Mouse (Mus musculus) B cell, adult 2 months (primary cell): Measurements from ENCODE around the gene Pole.

Source experiments
- DNase-seq, 2 experiments: peaks; one replicate each; pipeline ENCODE4 v3.0.0; 2022

Gene Pole

DNA sequence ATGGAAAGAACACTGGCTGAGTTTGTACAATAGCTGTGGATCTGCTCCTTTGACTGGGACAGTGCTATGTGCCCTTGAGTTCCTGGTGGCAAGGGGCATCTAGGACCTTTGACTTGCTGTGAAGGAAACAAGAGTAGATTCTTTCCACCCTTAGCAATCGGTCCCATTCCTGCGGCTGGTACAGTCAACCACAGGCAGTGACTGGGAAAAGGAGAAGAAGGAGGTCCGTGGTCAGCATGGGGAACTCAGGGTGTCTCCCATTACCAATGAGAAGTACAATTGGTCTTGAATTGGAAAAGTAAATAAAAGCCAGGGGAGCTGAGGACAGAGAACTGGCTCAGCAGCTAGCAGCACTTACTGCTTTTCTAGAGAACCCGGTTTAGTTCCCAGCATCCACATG, 59.4 kb downstream of the Pole start:
- no peak for DNase-seq

DNA sequence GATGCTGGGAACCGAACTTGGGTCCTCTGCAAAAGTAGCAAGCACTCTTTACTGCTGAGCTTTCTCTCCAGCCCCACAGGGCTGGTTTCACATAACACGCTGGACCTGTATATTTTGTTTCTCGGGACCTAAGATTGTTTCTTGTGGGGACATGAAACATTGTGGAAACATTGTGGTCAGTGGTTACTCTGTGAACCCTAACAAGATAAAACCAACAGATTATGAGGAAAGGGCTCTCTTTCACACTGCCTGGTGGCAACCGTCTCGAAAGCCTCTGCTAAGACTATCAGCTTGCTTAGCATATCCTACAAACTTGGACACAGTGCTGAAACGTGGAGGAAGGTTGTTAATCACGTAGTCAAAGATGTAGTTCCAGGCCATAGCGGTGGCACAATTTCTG, 60.9 kb downstream of the Pole start:
- no peak for DNase-seq

DNA sequence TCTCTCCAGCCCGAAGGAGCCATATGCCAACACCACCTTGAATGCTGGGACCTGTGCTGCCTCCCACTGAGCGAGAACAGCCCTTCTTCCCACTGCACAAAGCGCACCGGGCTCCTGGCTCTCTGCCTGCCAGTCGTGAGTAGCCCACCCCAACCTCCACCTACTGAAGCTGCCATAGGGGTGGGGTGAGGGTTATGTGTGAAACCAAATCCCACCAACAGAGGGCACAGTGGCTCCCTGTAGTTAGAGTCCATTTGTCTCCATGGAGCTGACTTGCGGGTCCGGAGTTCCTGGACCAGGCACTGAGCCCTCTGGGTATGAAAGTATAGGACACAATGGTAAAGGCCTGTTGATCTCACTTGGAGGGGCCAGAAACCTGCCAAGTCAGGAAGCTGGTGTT, 68.6 kb downstream of the Pole start:
- peak; percentile 44 to 48 for DNase-seq

DNA sequence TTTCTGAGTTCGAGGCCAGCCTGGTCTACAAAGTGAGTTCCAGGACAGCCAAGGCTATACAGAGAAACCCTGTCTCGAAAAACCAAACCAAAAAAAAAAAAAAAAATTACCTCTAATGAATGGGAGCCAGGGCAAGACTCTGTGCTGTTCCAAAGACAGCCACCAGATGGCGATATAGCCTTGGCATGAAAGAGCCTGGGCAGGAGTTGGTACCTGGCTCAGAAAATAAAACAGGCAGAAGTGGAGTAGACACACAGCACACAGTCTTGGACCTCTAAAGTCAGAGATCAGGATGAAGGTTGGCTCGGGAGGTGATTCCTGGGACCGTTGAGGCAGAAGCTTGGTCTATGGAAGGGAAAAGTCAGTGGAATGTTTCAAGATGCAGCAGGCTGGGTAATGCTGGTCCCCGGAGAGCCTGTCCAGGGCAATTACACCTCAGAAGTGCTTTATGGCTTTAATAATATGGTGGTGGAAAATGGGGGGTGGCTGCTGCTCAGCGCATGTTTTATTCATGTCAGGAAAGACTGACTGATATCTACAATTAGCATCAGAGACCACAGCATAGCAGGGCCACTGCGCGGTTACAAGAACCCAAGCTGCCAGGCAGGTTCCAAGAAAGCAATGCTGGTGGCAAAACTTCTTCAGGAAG, 71.5 kb downstream of the Pole start:
- peak; percentile 85 to 87 for DNase-seq

DNA sequence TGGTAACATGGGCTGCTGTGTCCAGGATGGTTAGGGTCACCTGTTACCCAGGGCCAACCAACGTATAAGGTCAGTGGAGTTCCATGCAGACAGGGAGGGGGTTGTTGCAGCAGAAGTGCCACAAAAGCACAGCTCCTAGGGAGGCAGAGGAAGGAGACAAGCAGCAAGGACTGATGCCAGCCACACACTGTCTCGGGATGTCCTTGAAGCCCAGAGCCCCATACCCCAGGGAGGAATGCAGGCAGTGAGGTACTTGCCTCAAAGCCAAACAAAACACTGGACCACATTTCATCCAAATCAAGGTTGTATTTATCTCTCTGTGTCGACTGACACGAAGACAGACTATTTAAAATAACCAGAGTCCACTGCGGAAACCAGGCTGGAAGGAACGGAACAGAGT, 75.4 kb downstream of the Pole start:
- no peak for DNase-seq

DNA sequence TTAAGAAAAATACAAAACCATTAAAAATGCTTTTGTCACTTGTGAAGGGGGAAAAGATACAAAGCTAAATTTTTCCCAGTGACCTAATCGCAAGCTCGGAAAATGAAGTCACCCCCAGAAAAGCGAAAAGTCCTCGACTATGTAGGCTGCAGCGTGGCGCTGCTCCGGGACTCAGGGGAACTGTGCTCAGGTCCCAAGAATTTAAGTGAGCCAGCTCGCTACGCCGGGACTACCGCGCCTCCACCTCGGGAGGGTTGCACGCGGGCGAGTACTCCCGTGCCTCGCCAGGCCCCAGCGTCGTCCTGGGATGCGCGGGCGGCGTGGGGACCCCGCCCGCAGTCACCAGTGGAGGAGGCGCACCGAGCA, 76.7 kb downstream of the Pole start:
- no peak for DNase-seq

DNA sequence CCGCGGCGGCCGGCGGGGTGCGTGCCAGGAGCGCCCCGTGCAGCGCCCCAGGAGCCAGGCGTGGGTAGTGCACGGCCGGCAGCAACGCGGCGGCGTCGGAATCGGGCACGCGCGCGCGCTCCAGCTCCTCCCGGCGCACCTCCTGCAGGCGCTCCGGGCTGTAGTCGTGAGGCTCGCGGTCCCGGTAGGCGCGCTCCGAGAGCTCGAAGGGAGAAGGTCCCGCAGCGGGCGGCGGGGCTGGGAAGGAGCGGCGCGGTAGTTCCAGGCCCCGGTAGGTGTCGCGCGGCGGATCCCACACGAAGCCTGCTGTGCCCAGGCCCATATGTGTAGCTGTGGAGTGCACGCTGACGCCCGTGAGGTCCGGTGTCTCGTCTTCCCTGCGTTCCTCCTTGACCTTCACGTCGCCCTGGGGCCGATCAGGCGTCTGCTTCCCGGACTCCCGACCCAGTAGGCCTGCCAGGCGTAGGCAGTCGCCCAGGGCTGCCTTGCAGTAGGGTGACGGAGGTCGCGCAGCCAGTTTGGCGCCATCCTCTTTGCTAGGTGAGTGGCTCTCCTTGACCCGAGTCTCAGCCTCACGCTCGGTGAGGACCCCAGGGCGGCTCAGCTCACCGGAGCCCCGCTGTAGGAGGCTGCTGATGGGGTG, 77.2 kb downstream of the Pole start:
- peak; percentile 70 to 76 for DNase-seq

DNA sequence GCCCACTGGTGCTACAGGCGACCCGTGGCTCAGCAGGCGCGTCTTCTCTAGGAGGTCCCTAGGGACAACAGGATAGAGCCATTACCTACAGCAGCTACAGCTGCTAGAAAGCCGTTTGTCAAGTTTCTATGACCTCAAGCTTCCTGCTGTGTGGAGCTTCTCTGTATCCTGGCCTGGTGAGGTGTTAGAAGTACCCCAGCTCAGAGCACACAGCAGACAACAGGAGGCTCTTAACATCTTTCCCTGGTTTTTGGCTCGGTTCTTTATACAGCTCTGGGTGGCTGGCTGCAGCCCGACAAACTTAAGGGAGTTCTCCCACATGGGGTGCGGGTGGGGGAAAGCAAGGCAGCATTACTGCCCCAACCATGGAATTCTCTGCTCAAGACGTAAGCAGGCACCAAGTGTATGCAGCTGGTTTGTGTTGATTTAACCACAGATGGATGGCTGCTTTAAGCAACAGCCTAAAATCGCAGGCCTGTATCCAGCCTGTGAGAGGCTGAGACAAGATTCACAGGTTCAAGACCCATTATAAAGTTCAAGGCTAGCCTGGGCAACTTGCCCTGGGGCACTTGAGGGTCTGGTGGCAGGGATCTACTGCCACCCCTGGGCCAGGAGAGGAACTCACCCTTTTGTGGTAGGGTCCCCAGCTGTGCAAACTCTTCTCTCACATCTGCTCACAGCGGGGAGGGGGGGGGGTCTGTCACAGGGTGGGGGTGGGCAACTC, 77.9 kb downstream of the Pole start:
- DNase-seq: no peak

DNA sequence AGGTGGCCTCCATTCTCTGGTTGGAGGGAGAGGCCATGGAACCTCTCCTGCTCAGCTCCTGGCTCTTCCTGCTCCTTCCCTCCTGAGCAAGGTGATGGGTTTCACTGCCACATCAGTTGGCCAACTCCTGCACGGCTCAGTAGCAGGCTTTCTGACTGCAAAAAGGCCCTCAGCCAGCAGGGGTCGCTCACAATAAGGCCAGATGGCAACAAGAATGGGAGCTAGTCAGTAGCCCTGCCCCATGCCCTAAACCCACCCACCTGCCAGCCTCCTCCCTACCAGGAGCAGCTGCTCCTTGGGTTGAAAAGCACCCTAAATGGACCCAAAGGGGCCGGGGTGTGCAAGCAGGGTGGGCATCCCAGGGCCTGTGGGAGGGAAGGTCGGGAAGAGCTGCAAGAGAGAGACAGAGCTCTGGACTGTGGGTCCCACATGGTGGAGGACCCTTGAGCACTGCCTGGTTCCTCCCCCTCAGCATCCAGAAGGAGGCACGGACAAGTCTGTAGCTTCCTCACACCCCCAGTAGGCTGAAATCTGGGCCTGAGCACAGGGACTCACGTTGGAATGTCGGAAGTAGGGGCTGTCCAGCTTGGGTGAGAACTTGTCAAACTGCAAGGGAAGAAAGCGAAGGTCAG, 90.8 kb downstream of the Pole start:
- DNase-seq: peak; percentile 68 to 72

DNA sequence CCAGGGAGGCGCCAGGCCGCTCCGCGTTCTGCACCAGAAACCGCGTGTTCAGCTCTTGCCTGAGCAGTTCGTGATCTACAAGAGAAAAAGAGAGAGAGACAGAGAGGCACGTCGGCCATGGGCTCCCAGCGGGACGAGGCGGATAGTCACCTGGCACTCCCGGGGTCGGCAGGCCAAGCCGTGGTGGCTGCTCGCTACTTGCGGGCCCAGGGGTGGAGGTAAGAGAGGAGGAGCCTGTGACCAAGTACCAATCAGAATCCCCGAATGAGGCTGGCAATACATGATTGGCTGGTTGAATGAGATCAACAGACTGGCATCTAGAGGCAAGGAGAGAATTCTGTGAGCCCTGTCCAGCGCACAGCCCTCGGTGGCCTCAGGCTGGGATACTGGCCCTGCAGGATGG, 92.1 kb downstream of the Pole start:
- no peak for DNase-seq

DNA sequence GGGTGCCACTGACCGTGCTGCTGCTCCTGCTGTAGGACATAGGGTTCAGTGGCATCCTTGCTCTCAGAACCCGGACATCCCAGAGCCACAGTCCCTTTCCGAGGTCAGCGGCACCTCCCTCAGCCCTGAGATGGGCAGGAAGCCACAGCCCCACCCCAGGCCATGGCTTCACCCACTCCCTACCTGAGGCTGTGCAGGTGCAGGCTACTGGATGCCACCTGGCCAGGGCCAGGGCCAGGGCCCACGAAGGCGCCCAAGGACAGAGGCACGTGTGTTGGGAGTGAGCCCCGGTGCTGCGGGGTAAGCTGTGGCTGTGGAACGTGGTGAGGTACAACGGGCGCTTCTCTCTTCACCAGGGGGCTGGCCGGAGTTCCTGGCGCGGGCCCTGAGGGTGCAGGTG, 93.0 kb downstream of the Pole start:
- no peak for DNase-seq

DNA sequence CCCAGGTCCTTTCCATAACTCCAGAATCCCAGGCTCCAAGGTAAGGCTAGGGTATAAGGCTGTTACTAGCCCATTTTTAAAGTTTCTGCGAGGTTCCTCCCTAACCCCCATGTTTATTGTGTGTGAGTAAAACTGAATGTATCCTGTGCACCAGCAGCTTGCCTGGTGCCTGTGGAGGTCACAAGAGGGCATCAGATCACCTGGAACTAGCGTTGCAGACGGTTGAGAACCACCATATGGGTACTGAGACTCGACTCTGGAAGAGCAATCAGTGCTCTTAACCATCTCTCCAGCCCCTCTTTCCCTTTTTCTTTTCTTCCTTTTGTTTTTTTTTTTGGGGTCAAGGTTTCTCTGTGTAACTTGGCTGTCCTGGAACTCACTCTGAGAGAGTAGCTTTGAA, 93.7 kb downstream of the Pole start:
- DNase-seq: no peak

DNA sequence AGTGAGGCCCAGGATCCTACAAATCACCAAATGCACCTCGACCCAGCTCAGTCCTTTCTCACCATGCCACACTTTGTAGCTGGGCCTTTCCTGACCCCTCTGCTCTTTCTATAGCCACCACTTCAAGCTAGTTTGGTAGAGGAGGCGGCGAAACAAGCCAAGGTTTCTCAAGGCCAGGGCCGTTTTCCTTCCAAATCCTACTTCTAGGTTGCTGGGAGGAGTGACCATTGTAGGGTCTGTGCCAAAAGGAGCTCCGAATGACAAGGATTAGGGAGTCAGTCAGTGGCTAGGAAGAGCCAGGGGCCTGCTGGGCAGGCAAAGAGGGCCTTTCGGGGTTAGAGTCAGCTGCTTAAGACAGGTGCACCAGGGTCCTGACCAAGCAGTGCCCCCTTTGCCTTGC, 98.4 kb downstream of the Pole start:
- DNase-seq: no peak

DNA sequence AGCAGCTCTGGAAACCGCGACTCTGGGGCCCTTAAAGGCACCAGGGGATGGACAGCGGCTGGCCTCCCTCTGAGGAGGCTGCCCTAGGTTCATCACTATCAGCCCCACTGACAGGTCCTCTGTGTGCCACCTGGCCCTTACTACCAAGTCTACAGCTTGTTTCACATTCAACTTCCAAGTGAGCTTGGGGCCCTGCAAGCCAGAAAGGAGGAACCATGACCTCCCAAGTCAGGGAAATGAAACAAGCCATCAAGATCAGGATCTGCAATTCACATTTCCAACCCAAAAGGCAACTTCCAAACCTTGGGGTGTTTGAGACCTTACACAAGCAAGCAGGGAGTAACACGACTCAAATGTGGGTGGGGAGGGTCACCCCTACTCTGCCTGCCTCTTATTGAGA, 99.2 kb downstream of the Pole start:
- no peak for DNase-seq

DNA sequence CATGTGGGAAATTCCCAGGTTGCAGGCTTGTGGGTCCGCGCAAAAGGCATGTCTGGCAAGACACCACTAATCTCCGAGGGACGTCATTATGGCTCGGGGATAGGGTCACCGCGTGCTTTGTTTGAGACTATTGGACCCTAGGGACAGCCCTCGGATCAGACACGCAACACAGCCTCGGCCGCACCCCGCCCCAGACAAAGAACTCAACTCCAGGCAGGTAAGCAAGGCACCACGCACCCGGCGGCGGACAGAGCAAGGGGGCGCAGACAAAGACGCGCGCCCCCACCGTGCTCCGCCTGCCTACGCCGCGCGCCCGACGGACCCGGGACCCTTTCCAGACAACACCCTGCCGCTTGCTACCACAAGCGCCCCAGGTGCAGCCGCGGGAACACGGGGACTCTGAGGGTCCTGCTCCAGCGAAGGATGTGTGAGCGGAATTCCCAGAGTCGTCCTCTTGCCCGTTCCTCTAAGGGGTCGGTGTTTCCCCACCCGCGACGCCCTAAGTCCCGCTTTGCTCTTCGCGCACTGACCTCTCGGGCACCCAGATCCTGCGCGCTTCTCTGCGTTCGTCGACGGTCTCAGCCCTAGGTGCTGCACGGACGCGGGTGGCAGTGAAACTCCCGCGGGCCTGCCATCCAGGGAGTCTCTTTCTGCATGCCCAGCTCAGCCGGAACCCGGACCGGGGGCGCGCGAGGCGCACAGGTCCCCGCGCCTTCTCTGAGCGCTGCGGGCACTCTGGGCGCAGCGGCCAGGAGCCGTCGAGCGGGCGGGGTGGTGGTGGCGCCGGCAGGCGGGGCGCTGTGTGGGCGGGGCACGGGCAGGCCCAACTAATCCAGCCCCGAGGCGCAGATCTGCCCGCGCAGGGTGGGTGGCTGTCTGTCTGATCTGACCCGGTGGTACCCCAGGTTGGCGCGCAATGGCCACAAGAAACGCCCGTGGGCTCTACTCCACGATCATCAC, 100.5 kb downstream of the Pole start:
- peak; percentile 45 to 48 for DNase-seq
